In genomic region chr8:75211461-75211860, GRCm38 (mm10) we compare ENCODE assay signal across 11 mouse cellular contexts. TPM values are rescaled to one million over a fixed set of nuclear protein-coding genes. Genes with fewer than 3 reads are reported as not detected.
DNase-seq lines count a peak whose midpoint lies in the region; ATAC-seq and TF ChIP-seq lines count a peak whose summit lies in the region.
"Had no signal": no experiment of that assay in that cellular context is flagged by ENCODE, and none has a peak within 500 bp of the region (broad histone marks: within the 10 kb centered on the region; RNA-seq: fewer than 3 reads in every experiment).

No protein-coding gene starts in this region.

- no peak for DNase-seq in heart, postnatal 25 days (ENCODE audit: low spot score)
- peak; percentile 49 to 51 for DNase-seq in cerebellum, adult 2 months
- DNase-seq in ovary, postnatal 10 days (ENCODE audit: low spot score), result peak; percentile 42
- DNase-seq in right cerebral cortex, postnatal 4 days, result no peak
- DNase-seq in thymus, postnatal 0 days (ENCODE audit: low spot score), result no peak
- DNase-seq: thymus, postnatal 14 days had no signal

- H3K4me1 ChIP-seq in heart, embryonic 13.5 days, result peaks cover 26% of the 10 kb centered on the region
- H3K4me1 ChIP-seq in cerebellum, adult 2 months (ENCODE audit: control insufficient read depth, insufficient read depth, low read length), result peaks cover 16% of the 10 kb centered on the region
- peaks cover 27% of the 10 kb centered on the region for H3K4me1 ChIP-seq in kidney, embryonic 15.5 days

- 0 out of 2 replicates have a peak, but pooled peaks have one; percentile 11 for ATAC-seq in heart, embryonic 13.5 days (ENCODE audit: extremely low read depth, insufficient number of reproducible peaks, low FRiP score, low TSS enrichment)
- peak; percentile 49; the same call in 1 of the 2 replicates for ATAC-seq in kidney, embryonic 15.5 days (replicated peaks; ENCODE audit: low FRiP score)
- no peak for ATAC-seq in megakaryocyte, adult 5-6 weeks (ENCODE audit: poor library complexity, severe bottlenecking)
- ATAC-seq: forebrain, embryonic 15.5 days had no signal

- no peaks in the 10 kb centered on the region for H3K36me3 ChIP-seq in heart, embryonic 13.5 days
- no peaks in the 10 kb centered on the region for H3K36me3 ChIP-seq in kidney, embryonic 15.5 days
- H3K36me3 ChIP-seq: forebrain, embryonic 15.5 days had no signal

- H3K27ac ChIP-seq in heart, embryonic 13.5 days (replicated peaks), result no peak overlapping the region
- no peak overlapping the region for H3K27ac ChIP-seq in cerebellum, adult 2 months (ENCODE audit: insufficient read depth, low read length)
- H3K27ac ChIP-seq in kidney, embryonic 15.5 days, result peak overlapping the region; percentile 68; the same call in 1 of the 2 replicates
- H3K27ac ChIP-seq: forebrain, embryonic 15.5 days had no signal

- no peak overlapping the region for H3K9ac ChIP-seq in heart, embryonic 13.5 days
- H3K9ac ChIP-seq in kidney, embryonic 15.5 days, result no peak overlapping the region
- H3K9ac ChIP-seq: forebrain, embryonic 15.5 days had no signal

- H3K4me2 ChIP-seq in heart, embryonic 13.5 days, result no peak overlapping the region
- no peak overlapping the region for H3K4me2 ChIP-seq in kidney, embryonic 15.5 days
- H3K4me2 ChIP-seq: forebrain, embryonic 15.5 days had no signal

- no peaks in the 10 kb centered on the region for H3K9me3 ChIP-seq in heart, embryonic 13.5 days
- no peaks in the 10 kb centered on the region for H3K9me3 ChIP-seq in kidney, embryonic 15.5 days (replicated peaks)
- H3K9me3 ChIP-seq: forebrain, embryonic 15.5 days had no signal

- no peak for TF ChIP-seq POLR2A in cerebellum, adult 2 months (IDR thresholded peaks at IDR 0.05; ENCODE audit: borderline replicate concordance, insufficient read depth, low read length)

- H3K4me3 ChIP-seq in heart, embryonic 13.5 days, result no peak overlapping the region
- H3K4me3 ChIP-seq in cerebellum, adult 2 months (replicated peaks; ENCODE audit: insufficient read depth, low read depth, low read length), result no peak overlapping the region
- no peak overlapping the region for H3K4me3 ChIP-seq in kidney, embryonic 15.5 days (replicated peaks)
- H3K4me3 ChIP-seq: forebrain, embryonic 15.5 days had no signal

- peaks cover 79% of the 10 kb centered on the region for H3K27me3 ChIP-seq in heart, embryonic 13.5 days (replicated peaks)
- H3K27me3 ChIP-seq in cerebellum, adult 2 months (ENCODE audit: control insufficient read depth, insufficient read depth, low read length), result no peaks in the 10 kb centered on the region
- H3K27me3 ChIP-seq in kidney, embryonic 15.5 days, result peaks cover 52% of the 10 kb centered on the region

- 31% methylated on average over 3 of the region's 3 CpGs for WGBS in heart, embryonic 13.5 days
- WGBS in cerebellum, adult 2 months, result 33% methylated on average over 3 of the region's 3 CpGs
- WGBS in kidney, embryonic 15.5 days, result 55% methylated on average over 3 of the region's 3 CpGs

- intact Hi-C loops in heart, postnatal 25 days (cut with DNase I), result no loop called here

- TF ChIP-seq CTCF in cerebellum, adult 2 months (IDR thresholded peaks at IDR 0.05; ENCODE audit: borderline replicate concordance, insufficient read depth, low read depth, low read length), result no peak

RNA-seq across cellular contexts. Expression of gene Rasd2, which starts 2.3 kb away (rescaled TPM):
- polyA plus RNA-seq in heart, embryonic 13.5 days (2015; fragmentation: Nextera tagmentation; extraction: Ambion mirVana), result 0.20 and 0.43 TPM in 2 replicates
- 1 to 10 TPM; 3.1 to 3.8 TPM for total RNA-seq in heart, postnatal 25 days (2021)
- 20.5 and 22.2 TPM in 2 replicates for polyA plus RNA-seq in cerebellum, adult 2 months (2012; rRNA removed)
- 1.9 and 2.3 TPM in 2 replicates for polyA plus RNA-seq in kidney, embryonic 15.5 days (2015; fragmentation: Nextera tagmentation; extraction: Ambion mirVana)
- total RNA-seq in megakaryocyte, adult 5-6 weeks (2015), result 0.18 TPM in 1 of 2 replicates, not detected in the other
- total RNA-seq in megakaryocyte, adult 5-6 weeks (2017), result not detected in 2 replicates
- 0.15 and 0.26 TPM in 2 replicates for polyA plus RNA-seq in thymus, postnatal 0 days (2015; fragmentation: Nextera tagmentation; extraction: Ambion mirVana)
- total RNA-seq: CH12.LX had no signal

Comparison
In these comparisons a context has a peak if more than half of its experiments do, and no peak if none do; other contexts are left out.
1. DNase-seq: peak in cerebellum, adult 2 months (2 of 2) and ovary, postnatal 10 days (single experiment); none in heart, postnatal 25 days (single experiment), right cerebral cortex, postnatal 4 days (single experiment) and thymus, postnatal 0 days (single experiment).